Mouse (Mus musculus) stomach, postnatal 0 days (tissue): ENCODE measurements around the gene Irgq.

Experiments used
- CTCF ChIP-seq: IDR thresholded peaks from 2 replicates; pipeline ENCODE4 v1.5.1; 2016; ENCODE audit warnings: antibody characterized with exemption, low read depth, mild to moderate bottlenecking, moderate library complexity
- EP300 ChIP-seq: optimal IDR thresholded peaks from 2 replicates; pipeline ENCODE3; 2016; ENCODE audit warnings: antibody characterized with exemption

GRCm38 (mm10) chr7:24547534-24548036, 17.1 kb downstream of the Irgq start:
- TF ChIP-seq EP300 (no peak), CTCF (no peak)
